Mouse (Mus musculus): ENCODE measurements around the gene Lce1f. TPM values are rescaled to one million over a fixed set of nuclear protein-coding genes. Genes with fewer than 3 reads are reported as not detected.
"Not testable (repeated sequence)": the region's sequence is repeated elsewhere in the genome, so short reads cannot be mapped to it uniquely, and the experiment has no call there.

Lce1f gene
- polyA plus RNA-seq, 1 experiment from 2014 or later = not detected

- H3K9ac ChIP-seq (ENCODE audit: low read depth, low read length) = no peak overlapping the region
- no peak for ATAC-seq (ENCODE audit: low FRiP score, low TSS enrichment)
- no peaks in the 10 kb centered on the region for H3K9me3 ChIP-seq (ENCODE audit: control insufficient read depth, low read length)
Measured at GRCm38 (mm10) chr3:92691688-92692087, 28.5 kb downstream of the Lce1f start.

GRCm38 (mm10) chr3:92689154-92689553 is 31.0 kb downstream of the Lce1f start:
- not testable (repeated sequence) for H3K4me3 ChIP-seq (ENCODE audit: low read length); H3K4me2 ChIP-seq (replicated peaks; ENCODE audit: low read depth, low read length); H3K4me1 ChIP-seq (ENCODE audit: control insufficient read depth, insufficient read depth, low read length); H3K27ac ChIP-seq (ENCODE audit: low read depth, low read length); H3K27me3 ChIP-seq (ENCODE audit: control insufficient read depth, insufficient read depth, low read length); H3K9ac ChIP-seq (ENCODE audit: low read depth, low read length); H3K36me3 ChIP-seq (ENCODE audit: control insufficient read depth, insufficient read depth, low read length); H3K9me3 ChIP-seq (ENCODE audit: control insufficient read depth, low read length); ATAC-seq (ENCODE audit: low FRiP score, low TSS enrichment)
- WGBS = 87% methylated on average over 16 of the region's 16 CpGs

More at GRCm38 (mm10) chr3:92691688-92692087, 28.5 kb downstream of the Lce1f start:
- Histone ChIP-seq H3K4me3 (ENCODE audit: low read length) (no peak overlapping the region), H3K4me1 (ENCODE audit: control insufficient read depth, insufficient read depth, low read length) (no peaks in the 10 kb centered on the region), H3K4me2 (replicated peaks; ENCODE audit: low read depth, low read length) (no peak overlapping the region), H3K27ac (ENCODE audit: low read depth, low read length) (no peak overlapping the region), H3K36me3 (ENCODE audit: control insufficient read depth, insufficient read depth, low read length) (no peaks in the 10 kb centered on the region), H3K27me3 (ENCODE audit: control insufficient read depth, insufficient read depth, low read length) (no peaks in the 10 kb centered on the region)

GRCm38 (mm10) chr3:92687110-92687509 is 33.0 kb downstream of the Lce1f start, which contains the start of gene Lce1d:
Gene Lce1d, minus strand, starts transcription at chr3:92687210.
- no peak within 1 kb of the TSS for H3K4me2 ChIP-seq (replicated peaks; ENCODE audit: low read depth, low read length)
- H3K27me3 ChIP-seq (ENCODE audit: control insufficient read depth, insufficient read depth, low read length) = no peaks in the 10 kb centered on the region
- H3K9ac ChIP-seq (ENCODE audit: low read depth, low read length) = no peak within 1 kb of the TSS
- H3K9me3 ChIP-seq (ENCODE audit: control insufficient read depth, low read length) = no peaks in the 10 kb centered on the region
- H3K36me3 ChIP-seq (ENCODE audit: control insufficient read depth, insufficient read depth, low read length) = no peaks in the 10 kb centered on the region
- 61% methylated on average over 2 of the region's 2 CpGs for WGBS
- H3K4me1 ChIP-seq (ENCODE audit: control insufficient read depth, insufficient read depth, low read length) = no peaks in the 10 kb centered on the region
- H3K27ac ChIP-seq (ENCODE audit: low read depth, low read length) = no peak within 1 kb of the TSS
- H3K4me3 ChIP-seq (ENCODE audit: low read length) = no peak within 1 kb of the TSS
- no peak for ATAC-seq (ENCODE audit: low FRiP score, low TSS enrichment)

GRCm38 (mm10) chr3:92678947-92679346 is 41.2 kb downstream of the Lce1f start, which contains the start of gene Lce1c:
Gene Lce1c, plus strand, starts transcription at chr3:92679247.
- no peaks in the 10 kb centered on the region for H3K9me3 ChIP-seq (ENCODE audit: control insufficient read depth, low read length)
- no peak for ATAC-seq (ENCODE audit: low FRiP score, low TSS enrichment)
- H3K27ac ChIP-seq (ENCODE audit: low read depth, low read length) = no peak within 1 kb of the TSS
- no peak within 1 kb of the TSS for H3K9ac ChIP-seq (ENCODE audit: low read depth, low read length)
- no peak within 1 kb of the TSS for H3K4me3 ChIP-seq (ENCODE audit: low read length)
- no peak within 1 kb of the TSS for H3K4me2 ChIP-seq (replicated peaks; ENCODE audit: low read depth, low read length)
- no peaks in the 10 kb centered on the region for H3K27me3 ChIP-seq (ENCODE audit: control insufficient read depth, insufficient read depth, low read length)
- H3K36me3 ChIP-seq (ENCODE audit: control insufficient read depth, insufficient read depth, low read length) = no peaks in the 10 kb centered on the region
- 91% methylated on average over 4 of the region's 4 CpGs for WGBS
- no peaks in the 10 kb centered on the region for H3K4me1 ChIP-seq (ENCODE audit: control insufficient read depth, insufficient read depth, low read length)

GRCm38 (mm10) chr3:92670215-92670614 is 49.9 kb downstream of the Lce1f start, which contains the start of gene Lce1a2:
Gene Lce1a2, minus strand, starts transcription at chr3:92670315.
- H3K27me3 ChIP-seq (ENCODE audit: control insufficient read depth, insufficient read depth, low read length) = no peaks in the 10 kb centered on the region
- H3K36me3 ChIP-seq (ENCODE audit: control insufficient read depth, insufficient read depth, low read length) = no peaks in the 10 kb centered on the region
- no peak within 1 kb of the TSS for H3K9ac ChIP-seq (ENCODE audit: low read depth, low read length)
- H3K4me2 ChIP-seq (replicated peaks; ENCODE audit: low read depth, low read length) = no peak within 1 kb of the TSS
- H3K4me1 ChIP-seq (ENCODE audit: control insufficient read depth, insufficient read depth, low read length) = no peaks in the 10 kb centered on the region
- no peak within 1 kb of the TSS for H3K4me3 ChIP-seq (ENCODE audit: low read length)
- H3K27ac ChIP-seq (ENCODE audit: low read depth, low read length) = no peak within 1 kb of the TSS
- no peaks in the 10 kb centered on the region for H3K9me3 ChIP-seq (ENCODE audit: control insufficient read depth, low read length)
- no peak for ATAC-seq (ENCODE audit: low FRiP score, low TSS enrichment)

Other genes starting within 250 kb of the Lce1f start
- 8.1 and 8.4 TPM in 2 replicates for gene Sprr1a, start 234.5 kb downstream of the Lce1f start, polyA plus RNA-seq (2014; fragmentation: Nextera tagmentation; extraction: Ambion mirVana)
- gene Sprr4, start 219.9 kb downstream of the Lce1f start, polyA plus RNA-seq (2014; fragmentation: Nextera tagmentation; extraction: Ambion mirVana) = not detected in 2 replicates
- gene 2310046K23Rik, start 185.8 kb downstream of the Lce1f start, polyA plus RNA-seq (2014; fragmentation: Nextera tagmentation; extraction: Ambion mirVana) = not detected in 2 replicates
- gene Ivl, start 146.6 kb downstream of the Lce1f start, polyA plus RNA-seq (2014; fragmentation: Nextera tagmentation; extraction: Ambion mirVana) = 0.74 and 0.81 TPM in 2 replicates
- gene Smcp, start 131.4 kb downstream of the Lce1f start, polyA plus RNA-seq (2014; fragmentation: Nextera tagmentation; extraction: Ambion mirVana) = not detected in 2 replicates
- gene 2210017I01Rik, start 112.9 kb downstream of the Lce1f start, polyA plus RNA-seq (2014; fragmentation: Nextera tagmentation; extraction: Ambion mirVana) = not detected in 2 replicates
- gene Lce6a, start 98.7 kb downstream of the Lce1f start, polyA plus RNA-seq (2014; fragmentation: Nextera tagmentation; extraction: Ambion mirVana) = not detected in 2 replicates
- not detected in 2 replicates for gene Lce1a1, start 72.0 kb downstream of the Lce1f start, polyA plus RNA-seq (2014; fragmentation: Nextera tagmentation; extraction: Ambion mirVana)
- not detected in 2 replicates for gene Lce1b, start 63.4 kb downstream of the Lce1f start, polyA plus RNA-seq (2014; fragmentation: Nextera tagmentation; extraction: Ambion mirVana)
- not detected in 2 replicates for gene Lce1a2, start 50.0 kb downstream of the Lce1f start, polyA plus RNA-seq (2014; fragmentation: Nextera tagmentation; extraction: Ambion mirVana)
- gene Lce1c, start 41.1 kb downstream of the Lce1f start, polyA plus RNA-seq (2014; fragmentation: Nextera tagmentation; extraction: Ambion mirVana) = not detected in 2 replicates
- gene Lce1d, start 33.1 kb downstream of the Lce1f start, polyA plus RNA-seq (2014; fragmentation: Nextera tagmentation; extraction: Ambion mirVana) = not detected in 2 replicates
- gene Lce1e, start 11.3 kb downstream of the Lce1f start, polyA plus RNA-seq (2014; fragmentation: Nextera tagmentation; extraction: Ambion mirVana) = not detected in 2 replicates
- not detected in 2 replicates for gene Gm38119, start 18.7 kb upstream of the Lce1f start, polyA plus RNA-seq (2014; fragmentation: Nextera tagmentation; extraction: Ambion mirVana)
- not detected in 2 replicates for gene Lce1g, start 32.0 kb upstream of the Lce1f start, polyA plus RNA-seq (2014; fragmentation: Nextera tagmentation; extraction: Ambion mirVana)
- gene Lce1h, start 44.7 kb upstream of the Lce1f start, polyA plus RNA-seq (2014; fragmentation: Nextera tagmentation; extraction: Ambion mirVana) = not detected in 2 replicates
- not detected in 2 replicates for gene Lce1i, start 58.5 kb upstream of the Lce1f start, polyA plus RNA-seq (2014; fragmentation: Nextera tagmentation; extraction: Ambion mirVana)
- gene Lce1j, start 70.2 kb upstream of the Lce1f start, polyA plus RNA-seq (2014; fragmentation: Nextera tagmentation; extraction: Ambion mirVana) = not detected in 2 replicates
- not detected in 2 replicates for gene Lce1k, start 87.5 kb upstream of the Lce1f start, polyA plus RNA-seq (2014; fragmentation: Nextera tagmentation; extraction: Ambion mirVana)
- not detected in 2 replicates for gene Kprp, start 106.9 kb upstream of the Lce1f start, polyA plus RNA-seq (2014; fragmentation: Nextera tagmentation; extraction: Ambion mirVana)
- gene Lce1l, start 130.9 kb upstream of the Lce1f start, polyA plus RNA-seq (2014; fragmentation: Nextera tagmentation; extraction: Ambion mirVana) = not detected in 2 replicates
- gene 2310050C09Rik, start 149.9 kb upstream of the Lce1f start, polyA plus RNA-seq (2014; fragmentation: Nextera tagmentation; extraction: Ambion mirVana) = not detected in 2 replicates
- not detected in 2 replicates for gene Lce3a, start 205.9 kb upstream of the Lce1f start, polyA plus RNA-seq (2014; fragmentation: Nextera tagmentation; extraction: Ambion mirVana)
- not detected in 2 replicates for gene Lce3b, start 212.6 kb upstream of the Lce1f start, polyA plus RNA-seq (2014; fragmentation: Nextera tagmentation; extraction: Ambion mirVana)
- gene Lce3c, start 224.1 kb upstream of the Lce1f start, polyA plus RNA-seq (2014; fragmentation: Nextera tagmentation; extraction: Ambion mirVana) = not detected in 2 replicates
- gene Lce3d, start 237.0 kb upstream of the Lce1f start, polyA plus RNA-seq (2014; fragmentation: Nextera tagmentation; extraction: Ambion mirVana) = not detected in 2 replicates
- gene Lce3e, start 246.7 kb upstream of the Lce1f start, polyA plus RNA-seq (2014; fragmentation: Nextera tagmentation; extraction: Ambion mirVana) = not detected in 2 replicates